Mouse (Mus musculus) kidney, postnatal 10 days (tissue): Measurements from ENCODE around the gene Ipcef1.
A peak's percentile ranks its signal among the peaks of the same experiment; 100 is the strongest.
"Not testable (repeated sequence)": the region's sequence is repeated elsewhere in the genome, so short reads cannot be mapped to it uniquely, and the experiment has no call there.

Source experiments
- DNase-seq: peaks from one replicate; pipeline ENCODE4 v3.0.0; 2021; ENCODE audit warnings: mixed read lengths

Gene Ipcef1

DNA sequence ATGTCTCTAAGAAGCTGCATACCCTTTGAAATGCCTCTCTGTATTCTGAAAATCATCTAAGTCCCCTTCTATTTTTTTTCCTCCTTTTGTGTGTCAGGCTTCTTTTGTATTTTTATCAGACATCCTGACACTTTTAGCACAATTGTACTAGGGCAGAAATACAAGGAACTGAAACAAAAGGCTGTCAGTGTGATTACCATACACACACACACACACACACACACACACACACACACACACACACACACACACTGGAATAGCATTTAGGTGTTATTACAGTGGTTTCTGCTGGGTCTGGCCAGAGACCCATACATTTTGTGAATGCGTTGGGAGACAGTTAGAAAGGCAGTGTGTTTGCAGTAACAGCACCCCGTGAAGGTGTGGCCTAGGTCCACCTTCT lies 18.8 kb downstream of the Ipcef1 start:
- no peak for DNase-seq

DNA sequence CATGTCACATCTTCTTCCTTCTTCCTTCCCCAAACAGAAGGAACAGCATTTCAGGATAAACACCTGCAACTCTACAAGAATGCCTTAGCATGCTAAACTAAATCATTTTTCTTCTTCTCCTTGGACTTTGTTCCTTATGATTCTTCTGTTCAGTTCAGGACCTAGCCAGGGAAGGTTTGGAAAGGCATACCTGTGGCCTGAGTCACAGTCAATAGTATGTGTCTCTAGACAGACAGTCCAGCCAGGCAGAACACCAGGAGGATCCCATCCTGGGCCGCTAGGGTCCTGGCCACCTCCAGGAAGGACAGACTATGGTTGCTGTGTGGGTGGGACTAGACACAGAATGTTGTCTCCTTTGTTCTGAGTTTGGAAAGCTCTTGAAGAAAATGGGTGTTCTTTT lies 27.2 kb downstream of the Ipcef1 start:
- no peak for DNase-seq

DNA sequence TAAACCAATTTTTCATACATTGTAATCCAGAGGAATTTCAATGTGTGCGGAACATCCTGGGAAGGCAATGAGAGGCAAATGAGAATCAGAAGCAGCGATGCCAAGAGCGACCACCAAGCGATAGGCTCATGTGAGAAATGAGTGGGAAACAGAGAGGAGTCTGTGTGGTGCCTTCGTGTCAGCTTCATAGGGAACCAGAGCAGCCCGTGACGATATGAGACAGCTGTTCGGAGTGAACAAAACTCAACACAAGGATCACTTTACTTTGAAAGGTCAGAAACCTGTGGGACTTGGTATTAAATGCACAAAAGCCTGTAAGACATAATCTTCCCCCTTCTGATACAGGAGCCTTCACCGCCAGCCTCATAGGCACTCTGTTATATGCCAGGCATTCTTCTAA lies 31.7 kb downstream of the Ipcef1 start:
- DNase-seq = no peak

DNA sequence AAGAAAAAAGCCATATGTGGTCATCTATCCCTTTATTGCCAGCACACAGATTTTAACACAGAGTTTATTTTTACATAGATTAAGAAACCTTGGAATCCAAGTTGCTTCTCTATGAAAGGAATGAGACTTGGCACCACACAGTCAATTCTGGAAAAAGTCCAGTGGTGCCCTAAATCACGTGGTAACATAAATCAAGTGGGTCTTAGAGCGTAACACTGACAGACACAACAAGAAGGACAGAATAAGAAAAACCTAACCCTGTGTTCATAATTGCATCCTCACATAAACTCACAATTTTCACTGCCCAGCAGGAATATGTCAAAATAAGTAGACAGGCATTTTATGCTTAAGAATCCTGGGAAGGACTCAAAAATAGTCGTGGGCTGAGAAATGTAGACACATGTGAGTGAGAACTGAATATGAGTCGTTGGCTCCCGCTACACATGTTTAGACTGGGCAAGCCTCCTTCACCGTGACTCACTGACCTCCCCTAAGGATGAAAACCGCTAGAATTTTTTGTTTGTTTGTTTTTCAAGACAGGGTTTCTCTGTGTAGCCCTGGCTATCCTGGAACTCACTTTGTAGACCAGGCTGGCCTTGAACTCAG lies 32.4 kb downstream of the Ipcef1 start:
- peak; percentile 35 for DNase-seq

DNA sequence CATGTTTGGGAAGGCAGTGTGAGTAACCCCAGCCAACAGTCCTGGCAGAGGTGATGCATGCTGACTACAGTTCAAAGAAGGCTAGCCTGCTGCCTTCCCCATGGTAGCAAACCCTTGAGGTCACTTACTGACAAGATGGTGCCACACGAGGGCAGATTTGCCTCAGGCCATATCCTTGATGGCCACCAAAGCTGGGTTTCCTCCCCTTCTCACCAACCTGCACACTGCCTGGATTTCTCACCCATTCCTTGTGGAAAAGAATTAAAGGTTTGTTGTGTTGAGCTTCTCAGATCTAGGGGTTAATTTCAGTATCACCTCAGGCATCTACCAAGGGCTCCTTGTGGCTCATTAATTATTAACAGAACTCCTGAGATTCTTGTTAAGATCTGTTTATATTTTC lies 37.1 kb downstream of the Ipcef1 start:
- peak; percentile 41 for DNase-seq

DNA sequence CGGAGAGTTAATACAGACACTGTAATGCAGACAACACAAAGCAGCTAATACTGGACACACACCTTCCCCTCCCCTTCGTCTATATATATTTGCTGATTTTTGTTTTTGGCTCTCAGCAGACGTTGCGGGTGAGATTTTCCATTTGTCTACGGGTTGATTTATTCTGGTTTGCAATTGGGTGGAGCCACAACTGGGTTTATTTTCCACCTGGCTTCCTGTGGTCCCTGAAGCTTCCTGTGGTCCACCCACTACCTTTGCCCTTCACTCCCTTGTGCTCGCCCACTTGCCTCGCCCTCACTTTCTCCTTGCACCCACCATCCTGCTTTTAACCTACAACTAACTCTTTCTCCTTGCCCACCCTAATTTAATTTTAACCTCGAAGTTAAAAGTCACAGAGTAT lies 41.7 kb downstream of the Ipcef1 start:
- DNase-seq = no peak

DNA sequence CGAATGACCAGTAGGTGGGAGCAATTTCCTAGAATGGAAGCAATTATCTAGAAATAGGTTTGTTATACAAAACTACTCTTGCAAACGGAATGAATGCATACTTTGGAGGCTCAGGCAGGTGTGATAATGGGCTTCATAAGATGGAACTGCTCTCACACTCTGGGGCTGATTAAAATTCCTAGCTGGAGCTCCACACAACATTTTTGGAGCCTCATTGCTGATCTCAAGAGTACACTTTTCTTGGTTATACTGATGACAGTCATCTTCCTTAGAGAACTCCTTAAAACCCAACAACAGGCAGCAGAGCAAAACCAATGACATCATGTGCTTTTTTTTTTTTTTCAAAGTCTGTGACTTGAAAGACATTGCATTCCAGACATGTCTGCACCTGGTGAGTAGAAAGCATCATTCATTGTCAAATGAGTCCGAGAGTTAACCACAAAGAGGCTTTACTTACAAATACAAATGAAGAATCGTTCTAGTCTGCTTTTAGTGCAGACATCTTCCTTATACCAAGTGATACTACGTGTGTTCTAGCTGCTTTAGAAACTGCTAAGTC lies 47.2 kb downstream of the Ipcef1 start:
- no peak for DNase-seq

DNA sequence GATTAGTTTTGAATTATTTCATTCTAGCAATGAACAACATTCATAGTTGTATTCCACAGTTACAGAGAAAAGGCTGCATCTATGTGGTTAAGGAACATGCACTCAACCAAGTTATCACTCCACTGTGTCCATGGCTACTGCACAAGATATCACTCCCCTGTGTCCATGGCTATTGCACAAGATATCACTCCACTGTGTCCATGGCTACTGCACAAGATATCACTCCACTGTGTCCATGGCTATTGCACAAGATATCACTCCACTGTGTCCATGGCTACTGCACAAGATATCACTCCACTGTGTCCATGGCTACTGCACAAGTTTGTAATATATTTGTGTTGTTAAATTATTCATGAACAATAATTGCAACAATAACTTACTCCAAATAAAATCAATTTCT lies 48.4 kb downstream of the Ipcef1 start:
- not testable (repeated sequence) for DNase-seq

DNA sequence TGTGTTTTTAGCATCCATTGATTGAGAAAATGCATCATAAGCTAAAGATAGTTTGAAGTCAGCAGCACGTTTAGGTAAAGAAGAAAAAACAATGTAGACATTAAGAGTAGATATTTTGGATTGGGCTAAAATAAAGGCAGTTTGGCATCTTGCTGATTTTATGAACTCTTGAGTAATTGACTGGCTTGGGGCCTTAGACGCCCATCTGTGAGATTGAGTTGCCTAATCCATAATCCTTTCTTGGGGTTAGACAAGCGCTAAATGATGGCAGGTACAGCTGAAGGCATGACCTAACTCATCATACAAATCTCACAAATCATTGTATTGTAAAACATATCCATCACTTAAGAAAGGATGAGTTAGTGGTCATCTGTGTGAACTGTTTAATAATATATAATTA lies 52.9 kb downstream of the Ipcef1 start:
- no peak for DNase-seq

DNA sequence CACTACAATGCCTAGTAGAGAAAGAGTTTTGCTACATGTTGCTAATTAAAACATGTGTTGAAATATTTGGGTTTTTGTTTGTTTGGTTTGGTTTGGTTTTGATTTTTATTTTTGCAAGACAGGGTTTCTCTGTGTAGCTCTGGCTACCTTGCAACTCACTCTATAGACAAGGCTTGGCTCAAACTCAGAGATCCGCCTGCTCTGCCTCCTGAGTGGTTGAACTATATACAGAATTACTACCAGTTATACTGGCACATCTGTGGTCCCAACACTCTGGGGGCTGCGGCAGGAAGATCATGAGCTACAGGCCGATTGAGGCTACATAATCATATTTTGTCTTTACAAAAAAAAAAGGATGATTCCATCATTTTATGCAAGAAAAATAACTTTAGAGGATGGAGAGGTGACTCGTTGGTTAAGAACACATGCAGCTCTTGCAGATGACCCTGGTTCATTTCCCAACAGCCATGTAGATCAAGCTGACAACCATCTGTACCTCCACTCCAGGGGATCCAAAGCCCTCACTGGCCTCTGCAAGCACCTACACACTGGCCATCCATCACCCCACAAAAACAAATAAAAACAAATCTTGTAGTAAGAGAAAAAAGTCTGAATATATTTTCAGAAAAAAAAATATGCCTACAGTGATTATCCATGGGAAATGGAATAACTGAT lies 53.6 kb downstream of the Ipcef1 start:
- DNase-seq = no peak

DNA sequence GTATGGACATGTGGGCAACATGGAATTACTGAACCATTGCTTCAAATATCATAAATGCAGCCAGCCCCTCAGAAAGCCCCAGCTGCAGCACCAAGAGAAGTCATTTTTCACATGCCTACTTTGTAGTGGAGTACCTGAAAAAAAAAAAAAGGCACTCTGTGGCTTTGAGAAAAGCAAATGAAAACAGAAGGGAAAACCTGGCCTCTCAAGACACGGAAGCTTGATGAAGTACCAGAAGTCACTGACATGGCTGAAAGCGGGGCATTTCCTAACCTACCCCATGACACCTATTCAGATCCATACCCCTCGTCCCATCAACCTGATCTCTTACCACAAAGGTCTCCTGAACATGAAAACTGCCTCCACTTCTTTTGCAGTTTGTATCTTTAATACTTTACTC lies 55.4 kb downstream of the Ipcef1 start:
- no peak for DNase-seq

DNA sequence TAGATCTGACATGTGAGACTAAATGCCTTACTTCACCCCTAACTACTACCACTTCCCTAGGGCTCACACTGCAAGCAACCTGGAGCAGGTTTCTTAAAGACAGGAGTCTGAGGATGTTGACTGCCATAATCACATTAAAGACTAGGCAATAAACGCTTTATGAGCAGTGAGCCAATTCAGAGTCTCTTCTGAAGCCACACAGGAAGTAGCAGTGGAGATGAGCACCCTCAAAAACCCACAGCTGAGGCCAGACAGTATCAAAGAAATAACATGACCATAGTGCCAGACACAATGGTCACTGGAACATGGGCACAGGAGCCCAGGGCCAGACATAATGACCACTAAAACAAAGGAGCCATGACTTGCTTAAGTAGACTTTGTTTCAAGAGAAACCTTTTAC lies 63.7 kb downstream of the Ipcef1 start:
- no peak for DNase-seq

DNA sequence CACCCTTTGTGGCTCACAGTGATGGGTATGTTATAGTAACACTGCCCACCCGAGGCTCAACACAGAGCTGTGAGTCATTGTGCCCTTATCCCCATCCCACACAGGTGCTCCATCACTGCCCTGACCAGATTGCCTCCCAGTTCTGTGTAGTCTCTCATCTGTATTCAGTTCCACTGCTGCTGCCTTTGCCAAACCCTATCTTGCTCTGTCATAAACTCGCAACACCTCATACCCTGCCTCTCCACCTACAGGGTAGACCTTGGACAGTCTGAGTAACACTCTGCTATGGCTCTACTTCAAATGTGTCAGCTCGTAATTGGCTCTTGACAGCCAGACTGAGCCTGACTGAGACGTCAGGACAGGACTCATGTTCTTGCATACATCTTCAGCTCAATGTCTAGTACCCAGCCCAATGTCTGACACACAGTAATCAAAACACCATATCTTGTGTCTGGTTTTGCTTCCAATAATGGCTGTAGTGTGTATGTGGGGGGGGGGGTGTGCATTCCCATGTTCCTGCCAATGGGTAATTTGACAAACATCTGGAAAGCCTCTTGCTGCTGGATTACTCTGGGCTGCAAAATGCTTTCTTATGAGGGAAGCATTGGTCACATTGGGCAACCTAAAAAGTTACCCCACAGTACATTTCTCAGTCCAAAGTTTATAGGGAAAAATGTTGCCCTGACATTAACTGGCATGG lies 64.7 kb downstream of the Ipcef1 start:
- DNase-seq = no peak

DNA sequence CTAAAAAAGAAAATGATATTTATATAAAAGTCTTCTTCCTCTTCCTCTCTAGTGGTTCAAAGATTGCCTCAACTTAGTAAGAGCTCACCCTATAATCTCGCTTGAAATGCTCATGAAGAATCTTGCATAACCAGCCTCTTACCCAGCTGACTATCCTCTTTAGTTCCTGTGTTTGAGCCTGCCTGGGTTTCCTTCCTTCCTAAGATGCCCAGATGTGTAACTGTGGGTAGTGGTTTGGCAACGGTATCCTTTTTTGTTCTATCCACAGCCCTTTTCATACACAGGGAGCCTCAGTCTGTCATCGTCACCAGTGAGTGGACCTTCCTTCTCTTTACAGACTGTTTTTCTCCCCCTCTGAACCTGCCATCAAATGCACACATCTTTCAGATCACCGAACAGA lies 66.0 kb downstream of the Ipcef1 start:
- DNase-seq = no peak

DNA sequence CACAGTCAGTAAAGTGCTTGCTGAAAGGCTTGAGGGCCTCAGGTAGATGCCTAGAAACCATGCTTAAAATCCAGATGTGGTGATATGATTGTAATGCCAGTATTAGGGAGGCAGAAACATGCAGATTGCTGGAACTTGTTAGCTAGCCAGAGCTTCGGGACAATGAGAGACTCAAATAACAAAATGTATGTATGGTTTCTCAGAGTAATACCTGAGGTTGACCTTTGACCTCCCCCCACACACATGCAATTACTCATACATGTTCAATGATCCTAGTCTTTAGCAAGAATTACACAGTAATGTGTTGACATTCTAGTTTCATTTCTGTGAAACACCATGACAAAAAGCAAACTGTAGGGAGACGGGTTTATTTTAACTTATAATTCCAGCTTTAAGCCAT lies 68.8 kb downstream of the Ipcef1 start:
- DNase-seq = no peak

DNA sequence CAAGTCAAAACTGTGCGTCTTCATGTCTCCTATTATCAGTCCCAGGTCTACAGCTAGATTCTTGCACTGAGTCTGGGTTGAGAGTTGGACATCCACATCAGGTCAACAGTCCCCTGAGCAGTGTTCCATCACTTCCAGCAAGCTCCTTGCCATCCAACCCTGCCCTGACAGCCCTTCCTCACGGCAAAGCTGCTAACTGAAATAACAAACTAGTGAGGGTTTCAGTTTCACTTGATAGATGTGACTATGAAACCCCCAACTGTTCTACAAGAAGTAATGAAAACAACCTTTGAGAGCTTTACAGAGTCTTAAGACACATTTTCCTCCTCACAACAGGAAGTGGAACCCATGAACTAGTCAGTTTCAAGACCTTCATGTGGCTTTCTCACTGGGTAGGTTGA lies 69.5 kb downstream of the Ipcef1 start:
- no peak for DNase-seq

DNA sequence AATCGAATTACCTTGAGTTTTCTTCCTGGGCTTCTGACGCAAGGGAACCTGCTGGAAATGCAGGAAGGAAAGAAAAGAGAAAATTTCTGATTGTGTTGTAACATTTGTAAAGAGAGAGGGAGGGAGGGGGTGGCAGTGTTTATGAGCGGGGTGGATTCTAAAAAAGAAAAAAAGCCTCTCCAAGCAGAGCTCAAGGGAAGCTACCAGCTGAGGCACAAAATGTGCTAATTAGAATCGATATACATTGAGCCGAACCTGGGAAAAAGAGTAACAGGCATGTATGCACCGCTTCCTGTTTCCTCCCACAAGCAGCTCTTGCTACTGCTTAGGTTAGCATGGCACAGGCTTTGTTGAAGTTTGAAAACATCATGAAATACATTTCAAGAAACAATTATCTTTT lies 72.0 kb downstream of the Ipcef1 start:
- no peak for DNase-seq

DNA sequence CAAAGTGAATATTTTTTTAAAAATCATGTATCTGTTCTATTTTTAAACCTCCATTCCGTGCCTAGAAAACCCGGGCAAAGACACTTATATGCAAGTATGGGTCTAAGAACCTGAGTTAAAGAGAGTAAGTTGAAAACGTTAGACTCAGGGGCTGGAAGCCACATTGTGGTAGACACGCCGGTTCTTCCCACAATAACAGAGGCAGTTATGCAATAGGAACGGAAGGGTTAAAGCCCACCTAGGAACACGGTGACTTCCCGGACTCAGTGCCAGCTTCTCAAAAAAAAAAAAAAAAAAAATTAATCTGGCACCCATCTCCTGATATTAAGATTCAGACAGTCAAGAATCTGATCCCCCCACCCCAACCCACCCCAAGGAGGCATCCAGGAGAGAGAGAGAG lies 72.5 kb downstream of the Ipcef1 start:
- no peak for DNase-seq

DNA sequence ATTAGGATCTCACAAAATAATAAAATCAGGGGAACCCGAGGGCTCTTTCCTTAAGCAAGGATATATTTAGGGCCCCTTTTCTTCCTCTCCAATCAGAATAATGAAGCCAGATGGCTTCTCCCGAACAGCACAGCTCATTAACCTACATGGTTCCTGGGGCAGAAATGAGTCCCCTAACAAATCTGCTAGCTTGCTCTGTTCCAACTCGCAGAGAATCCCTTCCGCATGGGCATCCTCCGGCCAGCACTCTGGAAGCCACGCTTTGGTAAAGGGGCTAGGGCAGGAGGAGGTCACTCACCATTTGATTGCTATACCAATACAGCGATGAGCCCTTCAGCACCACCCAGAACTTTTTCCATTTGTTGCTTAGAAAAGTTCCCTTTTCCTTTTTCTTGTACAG lies 73.1 kb downstream of the Ipcef1 start:
- DNase-seq = no peak

DNA sequence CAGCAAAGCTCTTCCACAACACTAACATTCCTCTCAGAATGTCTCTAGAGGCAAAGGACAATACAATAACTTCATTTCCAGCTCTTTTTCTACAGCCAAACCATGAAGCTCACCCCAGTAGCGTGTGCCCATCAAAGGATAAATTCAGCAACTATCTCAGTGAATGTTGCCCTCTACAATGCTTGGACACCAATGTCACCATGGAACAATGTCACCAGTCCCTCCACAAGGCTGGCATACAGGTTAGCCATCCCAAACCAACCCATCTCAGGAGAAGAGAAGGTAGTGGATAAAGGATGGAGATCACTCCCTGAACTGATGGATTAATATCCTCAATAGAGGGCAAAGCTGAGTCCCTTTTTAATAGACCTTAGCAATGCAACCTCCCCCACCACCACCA lies 73.5 kb downstream of the Ipcef1 start:
- no peak for DNase-seq

DNA sequence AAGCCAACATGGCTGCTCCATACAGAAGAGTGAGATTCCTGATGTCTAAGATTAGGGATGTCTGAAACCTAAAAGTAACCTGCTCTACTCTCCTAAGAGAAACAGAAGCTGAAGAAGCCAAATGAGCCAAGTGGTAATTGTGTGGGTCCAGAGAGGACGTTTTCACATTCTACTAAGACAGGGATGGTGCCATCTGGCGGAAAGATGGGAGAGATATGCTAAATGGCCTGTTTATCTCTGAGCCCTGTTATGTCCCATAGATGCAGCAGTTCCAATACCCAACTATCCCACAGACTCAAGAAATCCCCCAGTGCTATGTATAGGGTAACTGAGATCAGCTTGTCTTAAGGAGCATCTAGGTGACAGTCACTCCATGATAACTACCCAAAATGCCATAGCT lies 74.4 kb downstream of the Ipcef1 start:
- DNase-seq = no peak

DNA sequence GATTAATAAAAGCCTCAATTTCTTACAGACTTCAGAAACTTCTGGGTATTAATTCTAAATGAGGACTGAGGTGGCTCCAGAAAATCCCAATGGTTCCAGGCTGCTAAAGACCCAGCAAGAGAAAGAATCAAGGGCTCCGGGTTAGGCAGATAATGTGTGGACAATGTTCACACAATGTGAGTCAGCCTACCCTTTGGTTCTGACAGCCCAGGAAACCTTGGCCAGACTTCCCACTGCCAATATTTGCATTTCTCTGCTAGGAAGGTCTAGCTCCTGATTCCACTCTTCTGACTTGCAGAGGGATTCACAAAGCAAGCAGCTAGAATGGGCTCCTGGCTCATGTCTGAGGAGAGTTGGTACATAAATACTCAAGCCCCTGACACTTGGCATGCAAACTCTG lies 83.9 kb downstream of the Ipcef1 start:
- no peak for DNase-seq

DNA sequence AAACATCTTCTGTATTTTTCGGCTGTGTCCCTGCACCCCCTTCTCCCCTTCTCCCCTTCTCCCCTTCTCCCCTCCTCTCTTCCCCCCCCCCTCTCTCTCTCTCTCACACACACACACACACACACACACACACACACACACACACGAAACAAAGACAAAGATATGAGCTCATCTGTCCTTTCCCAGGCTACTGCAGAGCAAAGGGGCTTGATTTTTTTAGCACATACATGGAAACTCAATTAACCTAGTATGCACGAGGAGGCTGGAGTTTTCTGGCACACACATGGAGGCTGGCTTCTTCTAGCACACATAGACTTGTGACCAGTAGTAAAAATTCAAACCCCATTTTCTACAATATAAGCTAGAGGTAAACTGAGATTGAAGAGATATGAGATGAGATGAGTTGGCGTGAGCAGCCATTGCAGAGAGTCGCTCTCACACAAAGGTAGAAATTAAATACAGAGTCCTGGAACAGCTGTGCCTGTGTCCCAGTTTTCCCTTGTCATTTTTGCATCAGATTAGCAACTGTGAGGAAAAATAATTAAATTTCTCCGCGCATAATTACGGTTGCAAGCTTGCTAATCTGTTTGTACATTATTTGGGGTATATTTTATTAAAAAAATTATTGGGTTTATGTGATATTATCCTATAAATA lies 84.6 kb downstream of the Ipcef1 start:
- DNase-seq = no peak

DNA sequence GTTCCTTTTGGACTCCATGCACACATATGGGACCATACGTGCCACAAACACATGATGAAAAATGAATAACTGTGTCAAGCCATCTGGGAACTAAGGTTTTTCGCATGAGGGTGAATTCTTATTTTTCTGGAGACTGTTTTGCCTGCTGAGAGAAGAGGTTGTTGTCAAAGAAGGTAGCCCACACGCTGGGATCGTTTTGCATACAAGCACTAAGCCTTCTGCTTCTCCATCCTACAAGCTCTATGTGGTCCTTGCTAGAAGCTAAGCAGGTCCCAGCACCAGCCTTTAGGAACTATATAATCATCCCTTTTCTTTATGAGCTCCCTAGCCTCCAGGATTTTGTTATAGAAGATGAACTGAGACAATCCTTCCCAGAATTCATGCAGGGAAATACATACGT lies 93.5 kb downstream of the Ipcef1 start:
- no peak for DNase-seq
